ENCODE assay signal across 21 mouse cellular contexts in genomic region chr14:77423194-77423593, GRCm38 (mm10).
DNase-seq lines count a peak whose midpoint lies in the region; ATAC-seq lines count a peak whose summit lies in the region.
"Had no signal": no experiment of that assay in that cellular context is flagged by ENCODE, and none has a peak within 500 bp of the region (broad histone marks: within the 10 kb centered on the region; RNA-seq: fewer than 3 reads in every experiment).

No protein-coding gene starts in this region.

- no peak overlapping the region for H3K9ac ChIP-seq in hindbrain, embryonic 16.5 days (ENCODE audit: low read depth, low read length)

- H3K27me3 ChIP-seq in hindbrain, embryonic 16.5 days (replicated peaks; ENCODE audit: control insufficient read depth, insufficient read depth, low read length) = no peaks in the 10 kb centered on the region
- H3K27me3 ChIP-seq: megakaryocyte, embryonic 14.5 days had no signal

- no peak for ATAC-seq in hindbrain, embryonic 16.5 days
- ATAC-seq: forebrain, embryonic 14.5 days; midbrain, embryonic 16.5 days had no signal

- H3K36me3 ChIP-seq in hindbrain, embryonic 16.5 days (ENCODE audit: control insufficient read depth, insufficient read depth, low read length) = no peaks in the 10 kb centered on the region
- H3K36me3 ChIP-seq: embryonic facial prominence, embryonic 10.5 days; G1E; heart, embryonic 10.5 days had no signal

- no peak overlapping the region for H3K4me2 ChIP-seq in hindbrain, embryonic 16.5 days (ENCODE audit: low read length)
- H3K4me2 ChIP-seq: liver, embryonic 11.5 days had no signal

- peaks cover 5% of the 10 kb centered on the region for H3K4me1 ChIP-seq in hindbrain, embryonic 16.5 days (ENCODE audit: control insufficient read depth, insufficient read depth, low read depth, low read length)
- H3K4me1 ChIP-seq: embryonic facial prominence, embryonic 10.5 days; heart, embryonic 10.5 days had no signal

- H3K9me3 ChIP-seq in hindbrain, embryonic 16.5 days (ENCODE audit: control insufficient read depth, low read length) = no peaks in the 10 kb centered on the region
- H3K9me3 ChIP-seq: embryonic facial prominence, embryonic 10.5 days; heart, embryonic 10.5 days; megakaryocyte, embryonic 14.5 days had no signal

- peak; percentile 87 for DNase-seq in 3T3-L1 (ENCODE audit: low read depth, low spot score)
- DNase-seq in MN1 (ENCODE audit: low spot score) = peak; percentile 84
- DNase-seq in adrenal gland, postnatal 10 days = peak; percentile 15
- DNase-seq in fat pad, adult 2 months (ENCODE audit: extremely low read depth, low read depth, low spot score) = peak; percentile 5
- no peak for DNase-seq in left cerebral cortex, adult 18-20 months (ENCODE audit: low spot score in 2 of 2)
- DNase-seq in kidney, adult 11 months = no peak
- DNase-seq: cerebellum, adult 11 months; kidney, adult 8-10 months; kidney, postnatal 14 days; layer of hippocampus, adult 9-11 months; lung, adult 18-20 months; lung, postnatal 14 days; right cerebral cortex, postnatal 25 days had no signal

- no peak overlapping the region for H3K4me3 ChIP-seq in hindbrain, embryonic 16.5 days (ENCODE audit: low read length)
- H3K4me3 ChIP-seq: embryonic facial prominence, embryonic 10.5 days; heart, embryonic 10.5 days; megakaryocyte, embryonic 14.5 days had no signal

- WGBS in hindbrain, embryonic 16.5 days = 90% methylated on average over 9 of the region's 9 CpGs

- no peak overlapping the region for H3K27ac ChIP-seq in hindbrain, embryonic 16.5 days (ENCODE audit: low read depth, low read length)
- H3K27ac ChIP-seq: embryonic facial prominence, embryonic 10.5 days; heart, embryonic 10.5 days had no signal

Comparison
In these comparisons a context has a peak if more than half of its experiments do, and no peak if none do; other contexts are left out.
1. DNase-seq: peak in 3T3-L1 (single experiment), MN1 (single experiment), adrenal gland, postnatal 10 days (single experiment) and fat pad, adult 2 months (single experiment); none in left cerebral cortex, adult 18-20 months (0 of 2) and kidney, adult 11 months (single experiment).